Mouse (Mus musculus) forebrain, postnatal 0 days (tissue): Measurements from ENCODE around the gene Pth2. TPM values are rescaled to one million over a fixed set of nuclear protein-coding genes. Genes with fewer than 3 reads are reported as not detected.

ENCODE experiments used
- ATAC-seq: fragments of 200-750 bp; cut with Nextera tagmentation; 2 replicates; pipeline ENCODE4 v1.8.0; 2017; ENCODE audit warnings: mild to moderate bottlenecking, moderate library complexity
- DNase-seq: peaks from one replicate; pipeline ENCODE4 v3.0.0-alpha.2; 2015
- H3K27ac ChIP-seq: fragments of 300-500 bp; sonication (generic); 2 replicates; pipeline ENCODE4 v1.5.1; 2014; ENCODE audit warnings: low read depth, mild to moderate bottlenecking, antibody characterized with exemption, low read length, moderate library complexity, mixed read lengths
- H3K27me3 ChIP-seq: fragments of 300-500 bp; sonication (generic); 2 replicates; pipeline ENCODE4 v1.6.1; 2014; ENCODE audit warnings: mild to moderate bottlenecking, low read length, mixed read lengths; ENCODE audit not compliant: insufficient read depth
- H3K36me3 ChIP-seq: fragments of 300-500 bp; sonication (generic); 2 replicates; pipeline ENCODE4 v1.6.1; 2014; ENCODE audit warnings: mild to moderate bottlenecking, moderate library complexity; ENCODE audit not compliant: insufficient read depth
- H3K4me1 ChIP-seq: fragments of 300-500 bp; sonication (generic); 2 replicates; pipeline ENCODE4 v1.6.1; 2014; ENCODE audit warnings: antibody characterized with exemption; ENCODE audit not compliant: insufficient read depth
- H3K4me2 ChIP-seq: fragments of 300-500 bp; sonication (generic); 2 replicates; pipeline ENCODE4 v1.6.1; 2014; ENCODE audit warnings: low read depth, mild to moderate bottlenecking, moderate library complexity
- H3K4me3 ChIP-seq: fragments of 300-500 bp; sonication (generic); 2 replicates; pipeline ENCODE4 v1.5.1; 2014; ENCODE audit warnings: low read depth, low read length, mixed read lengths
- H3K9ac ChIP-seq: fragments of 300-500 bp; sonication (generic); 2 replicates; pipeline ENCODE4 v1.6.1; 2014; ENCODE audit warnings: mild to moderate bottlenecking
- H3K9me3 ChIP-seq: fragments of 300-500 bp; sonication (generic); 2 replicates; pipeline ENCODE4 v1.6.1; 2016; ENCODE audit warnings: low read length
- CTCF ChIP-seq: sonication (generic); IDR thresholded peaks from 2 replicates; pipeline ENCODE4 v1.5.1; 2016; ENCODE audit warnings: antibody characterized with exemption, control low read depth, low read depth
- WGBS: fragments of 180-500 bp; shearing (Covaris S2); extraction: QIAGEN DNeasy Blood & Tissue Kit; methylation state at CpG from one replicate; pipeline ENCODE4 v1.1.7; 2014; 5-methylcytosine and 5-hydroxymethylcytosine counted together
- polyA plus RNA-seq: library from polyadenylated mRNA; unstranded; fragments of >200 nt; fragmentation: Nextera tagmentation; extraction: Ambion mirVana; gene quantifications from 2 replicates; pipeline ENCODE4 v1.2.1, GENCODE M21; 2015
- total RNA-seq: library from RNA; depleted of rRNA; stranded (reverse); fragments of >200 nt; gene quantifications from 2 replicates; pipeline ENCODE4 v1.2.3, GENCODE M21; 2014

Gene Pth2
- total and polyA plus RNA-seq, 2 experiments from 2014 or later = 0.48 TPM; not detected in 1

- no peaks in the 10 kb centered on the region for H3K4me1 ChIP-seq
- no peaks in the 10 kb centered on the region for H3K27me3 ChIP-seq
- no peak overlapping the region for H3K27ac ChIP-seq
- DNase-seq (no peak), ATAC-seq (no peak)
- TF ChIP-seq CTCF = no peak
- H3K36me3 ChIP-seq = no peaks in the 10 kb centered on the region
- WGBS = 29% methylated on average over 8 of the region's 8 CpGs
- H3K4me2 ChIP-seq = no peak overlapping the region
- no peak overlapping the region for H3K4me3 ChIP-seq
- H3K9ac ChIP-seq = no peak overlapping the region
- no peaks in the 10 kb centered on the region for H3K9me3 ChIP-seq
Observed at GRCm38 (mm10) chr7:45191803-45192363, 11.1 kb downstream of the Pth2 start.

DNA sequence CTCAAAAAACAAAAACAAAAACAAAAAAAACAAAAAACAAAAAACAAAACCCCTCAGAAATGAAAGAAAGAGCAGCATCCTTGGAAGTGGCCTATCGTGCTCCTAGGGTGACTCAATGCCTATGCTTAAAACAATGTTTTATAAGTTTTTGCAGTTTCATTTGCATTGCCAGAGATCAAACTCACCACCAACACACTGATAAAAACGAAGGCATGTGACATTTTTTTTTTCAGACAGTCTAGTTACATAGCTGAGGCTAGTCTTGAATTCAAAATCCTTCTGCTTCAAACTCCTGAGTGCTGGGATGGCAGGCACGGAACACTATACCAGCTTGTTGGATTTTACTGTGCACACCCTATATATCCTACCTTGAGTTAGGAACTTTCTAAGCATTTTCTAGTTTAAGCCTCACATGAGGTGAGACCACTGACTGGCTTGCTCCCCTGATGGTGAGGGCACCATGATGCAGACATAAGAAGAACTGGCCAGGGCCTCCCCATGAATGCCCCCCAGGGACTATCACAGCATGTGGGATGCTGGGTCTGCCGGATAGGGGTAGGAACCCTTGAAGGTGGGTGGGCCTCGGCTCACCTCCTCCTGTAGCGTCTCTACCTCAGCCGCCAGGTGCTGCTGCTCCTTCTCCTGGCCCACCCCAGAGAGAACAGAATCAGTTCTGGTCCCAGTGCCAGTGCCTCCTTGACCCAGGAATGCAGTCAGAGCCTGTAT, 12.0 kb downstream of the Pth2 start:
- Histone ChIP-seq H3K4me1 (no peaks in the 10 kb centered on the region), H3K27ac (no peak overlapping the region), H3K4me2 (no peak overlapping the region), H3K4me3 (no peak overlapping the region), H3K9me3 (no peaks in the 10 kb centered on the region), H3K36me3 (no peaks in the 10 kb centered on the region), H3K27me3 (no peaks in the 10 kb centered on the region), H3K9ac (no peak overlapping the region)
- TF ChIP-seq CTCF = no peak
- WGBS = 76% methylated on average over 7 of the region's 7 CpGs
- DNase-seq (no peak), ATAC-seq (no peak)

DNA sequence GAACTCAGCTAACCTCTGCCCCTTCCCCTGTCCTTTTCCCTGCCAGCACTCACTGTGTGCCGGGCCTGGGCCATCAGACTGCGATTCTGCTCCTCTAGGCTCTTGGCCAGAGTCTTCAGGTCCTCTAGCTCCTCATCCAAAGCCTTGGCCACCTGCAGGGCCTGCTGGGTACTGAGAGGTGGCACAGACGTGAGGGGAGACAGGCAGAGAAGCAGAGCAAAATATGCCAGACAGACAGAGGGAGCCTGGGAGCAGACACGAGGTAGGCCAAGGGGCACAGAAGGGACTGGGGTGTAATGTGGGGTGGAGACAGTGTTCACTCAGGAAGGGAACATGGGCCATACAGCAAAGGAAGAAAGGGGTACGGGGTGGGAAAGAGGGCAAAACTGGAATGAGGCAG, 12.6 kb downstream of the Pth2 start:
- TF ChIP-seq CTCF = no peak
- no peak for ATAC-seq
- WGBS = 47% methylated on average over 5 of the region's 5 CpGs

DNA sequence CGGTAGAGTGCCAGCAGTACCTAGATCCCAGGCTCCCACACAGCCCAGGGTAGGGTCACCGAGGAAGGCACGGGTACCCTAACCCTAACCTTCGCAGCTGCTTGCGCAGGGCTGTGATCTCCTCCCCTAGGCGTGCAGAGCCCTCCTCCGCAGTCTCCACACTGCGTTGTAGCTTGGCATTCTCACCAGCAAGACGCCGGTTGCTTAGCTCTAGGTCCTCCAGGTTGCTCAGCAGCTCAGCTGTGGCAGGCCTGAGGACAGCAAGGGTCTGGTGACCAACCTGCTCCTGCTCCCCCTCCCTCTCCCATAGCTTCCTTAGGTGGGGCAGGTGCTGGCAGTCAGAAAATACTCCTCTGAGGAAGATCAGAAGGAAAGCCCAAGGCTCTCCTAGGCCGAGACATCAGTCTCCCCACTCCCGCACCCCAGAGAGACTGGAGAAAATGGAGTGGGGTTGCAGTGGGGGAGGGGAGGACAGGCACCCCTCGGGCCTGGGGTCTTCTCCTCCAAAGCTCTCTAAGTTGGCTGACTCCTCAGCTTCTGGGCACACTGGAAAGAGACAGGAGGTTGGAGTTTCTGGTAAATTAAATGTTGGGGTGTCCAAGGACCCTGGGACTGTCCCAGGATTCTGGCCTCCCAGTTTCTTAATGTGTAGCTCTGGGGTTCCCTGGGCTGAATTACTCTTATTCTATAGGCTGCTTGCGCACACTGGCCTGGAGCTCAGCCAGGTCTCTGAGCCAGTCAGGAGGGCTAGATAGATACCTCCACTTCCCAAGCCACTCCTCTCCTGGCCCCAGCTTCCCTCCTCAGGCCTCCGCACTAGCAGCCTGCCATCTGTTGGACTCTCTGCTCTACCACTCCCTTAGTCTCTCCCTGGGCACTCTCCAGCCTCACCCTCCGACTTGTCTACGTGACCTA, 13.3 kb downstream of the Pth2 start:
- no peak overlapping the region for H3K9ac ChIP-seq
- 78% methylated on average over 17 of the region's 17 CpGs for WGBS
- no peak overlapping the region for H3K4me3 ChIP-seq
- DNase-seq (no peak), ATAC-seq (no peak)
- H3K27me3 ChIP-seq = no peaks in the 10 kb centered on the region
- no peaks in the 10 kb centered on the region for H3K36me3 ChIP-seq
- no peaks in the 10 kb centered on the region for H3K4me1 ChIP-seq
- H3K4me2 ChIP-seq = no peak overlapping the region
- no peak overlapping the region for H3K27ac ChIP-seq
- no peak for TF ChIP-seq CTCF
- no peaks in the 10 kb centered on the region for H3K9me3 ChIP-seq

More for the DNA sequence above, 12.6 kb downstream of the Pth2 start:
- Histone ChIP-seq H3K4me1 (no peaks in the 10 kb centered on the region), H3K36me3 (no peaks in the 10 kb centered on the region), H3K9me3 (no peaks in the 10 kb centered on the region), H3K9ac (no peak overlapping the region), H3K27me3 (no peaks in the 10 kb centered on the region), H3K4me3 (no peak overlapping the region), H3K27ac (no peak overlapping the region), H3K4me2 (no peak overlapping the region)
- DNase-seq = no peak

DNA sequence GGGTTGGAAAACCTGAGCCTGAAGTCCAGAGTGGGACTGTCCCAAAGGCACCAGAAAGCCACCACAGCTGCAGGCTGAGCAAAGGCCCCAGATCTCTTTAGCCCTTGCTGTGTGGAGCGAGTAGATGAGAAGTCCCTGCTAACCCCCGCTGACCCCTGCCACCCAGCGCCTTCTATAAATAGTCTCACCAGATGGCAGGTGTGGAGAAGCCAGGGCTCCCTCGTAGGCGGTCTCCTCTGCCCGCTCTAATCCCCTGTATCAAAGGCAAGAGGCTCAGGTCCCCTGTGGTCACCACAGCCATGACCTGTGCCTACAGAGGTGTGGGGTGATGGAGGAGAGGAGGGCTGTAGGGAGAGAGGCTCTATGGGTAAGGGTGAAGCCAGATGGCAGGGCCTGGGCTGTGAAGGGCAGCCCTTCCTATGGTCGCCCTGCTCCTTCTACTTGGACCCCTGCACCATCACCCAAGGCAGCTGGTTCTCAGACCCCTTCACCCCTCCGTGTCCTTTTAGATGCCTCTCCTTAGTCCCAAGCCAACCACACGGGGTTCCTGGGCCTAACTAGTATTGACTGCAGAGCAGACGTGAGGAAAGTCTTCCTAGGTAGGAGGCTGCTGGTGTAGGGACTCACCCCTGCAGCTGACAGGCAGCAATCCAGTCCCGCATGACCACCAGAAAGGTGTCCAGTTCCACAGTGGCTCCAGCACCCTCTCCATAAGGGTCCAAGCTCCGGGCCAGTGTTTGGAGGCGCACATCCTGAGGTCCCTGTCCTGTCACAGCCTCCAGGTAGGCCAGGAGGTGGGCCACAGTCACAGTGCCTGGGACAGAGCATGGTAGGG, 14.8 kb downstream of the Pth2 start:
- no peaks in the 10 kb centered on the region for H3K9me3 ChIP-seq
- H3K4me1 ChIP-seq = no peaks in the 10 kb centered on the region
- DNase-seq (no peak), ATAC-seq (no peak)
- WGBS = 60% methylated on average over 13 of the region's 13 CpGs
- no peaks in the 10 kb centered on the region for H3K36me3 ChIP-seq
- H3K27me3 ChIP-seq = no peaks in the 10 kb centered on the region
- no peak overlapping the region for H3K4me2 ChIP-seq
- no peak overlapping the region for H3K9ac ChIP-seq
- H3K4me3 ChIP-seq = no peak overlapping the region
- no peak overlapping the region for H3K27ac ChIP-seq
- no peak for TF ChIP-seq CTCF

GRCm38 (mm10) chr7:45196176-45196535, 15.4 kb downstream of the Pth2 start:
- H3K27me3 ChIP-seq = no peaks in the 10 kb centered on the region
- no peak overlapping the region for H3K4me3 ChIP-seq
- no peaks in the 10 kb centered on the region for H3K9me3 ChIP-seq
- no peak overlapping the region for H3K27ac ChIP-seq
- H3K4me1 ChIP-seq = no peaks in the 10 kb centered on the region
- H3K36me3 ChIP-seq = no peaks in the 10 kb centered on the region
- ATAC-seq = no peak
- TF ChIP-seq CTCF = no peak
- no peak overlapping the region for H3K4me2 ChIP-seq
- DNase-seq = no peak
- H3K9ac ChIP-seq = no peak overlapping the region
- WGBS = 88% methylated on average over 4 of the region's 4 CpGs
